Mouse (Mus musculus) embryo, embryonic 10 days (tissue): ENCODE measurements around the gene Csn1s2b.
"Not testable (repeated sequence)": the region's sequence is repeated elsewhere in the genome, so short reads cannot be mapped to it uniquely, and the experiment has no call there.

Source experiments
- DNase-seq: peaks from one replicate; pipeline ENCODE4 v3.0.0-alpha.2; 2015; ENCODE audit warnings: low spot score

The Csn1s2b gene

DNA sequence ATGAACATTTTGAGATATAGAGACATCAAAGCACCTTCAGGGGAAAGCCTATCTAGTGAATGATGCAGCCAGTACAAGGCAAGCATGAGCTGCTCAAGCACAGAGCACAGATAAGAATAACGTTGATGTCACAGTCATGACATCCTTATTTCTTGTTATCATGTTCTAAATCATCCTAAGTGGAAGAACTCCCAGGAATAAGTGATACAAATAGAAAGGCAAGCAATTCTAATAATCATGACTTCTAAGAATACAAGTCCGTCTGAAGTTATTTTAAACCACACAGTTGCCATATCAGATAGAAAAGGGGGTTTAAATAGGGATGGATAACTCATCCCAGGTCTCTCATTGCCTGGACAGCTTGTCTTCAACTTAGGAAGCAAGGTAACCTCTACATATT, at the start of gene Csn1s2b:
Gene Csn1s2b (plus strand): TSS at position 301 of the 400 bp plus-strand sequence.
- DNase-seq = no peak

DNA sequence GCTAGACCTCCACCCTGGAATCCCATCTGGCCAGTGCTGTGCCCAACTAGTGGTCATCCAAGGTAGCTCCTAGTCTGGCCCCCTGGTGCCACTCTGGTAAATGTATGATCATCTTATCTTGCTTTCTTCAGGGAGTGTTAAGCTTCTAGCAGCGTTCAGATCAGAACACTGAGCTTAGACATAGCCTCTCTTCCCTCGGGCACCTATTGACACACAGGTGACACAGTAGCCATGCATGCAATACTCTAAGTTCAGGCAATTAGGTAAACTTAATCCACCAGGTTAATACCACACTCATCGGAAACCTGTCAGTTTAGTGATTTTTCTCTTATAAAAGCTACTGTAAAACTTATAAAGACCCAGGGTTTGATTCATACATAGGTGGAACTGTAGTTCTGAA, 43.3 kb upstream of the Csn1s2b start:
- DNase-seq = no peak

DNA sequence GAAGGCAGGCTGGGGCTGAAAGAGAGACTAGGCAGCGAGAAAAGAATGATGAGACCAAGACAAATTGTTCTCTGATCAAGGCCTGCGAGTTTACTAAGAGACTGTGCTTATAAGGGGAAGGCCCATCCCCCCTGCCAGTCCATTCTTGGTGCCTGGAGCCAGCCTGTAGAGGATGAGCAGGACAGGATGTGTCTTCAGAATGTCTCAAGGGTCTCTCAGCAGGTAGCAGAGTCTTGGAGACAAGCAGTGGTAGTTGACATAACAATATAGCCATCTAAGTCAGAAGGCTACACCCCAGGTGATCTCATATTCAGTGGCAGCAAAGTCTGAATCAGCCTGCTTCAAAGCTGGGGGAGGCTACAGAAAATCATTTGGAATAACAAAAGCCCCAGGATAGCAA, 35.7 kb upstream of the Csn1s2b start:
- DNase-seq = not testable (repeated sequence)

DNA sequence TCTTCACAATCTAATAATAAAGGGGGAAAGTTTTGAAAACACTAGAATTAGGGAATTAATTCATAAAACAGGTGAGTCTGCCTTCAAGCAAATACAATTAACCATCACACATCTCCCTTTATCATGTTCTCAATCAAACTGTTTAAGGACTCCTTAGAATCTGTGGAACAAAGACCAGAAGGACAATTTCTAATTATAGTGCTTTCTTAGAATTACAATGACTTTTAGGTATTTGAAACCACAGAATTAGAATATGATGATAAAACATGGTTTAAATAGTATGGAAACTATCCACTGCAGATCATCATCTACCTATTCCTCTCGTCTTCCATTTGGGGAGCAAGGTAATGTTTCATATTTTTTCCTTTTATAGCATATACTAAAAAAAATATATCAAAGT, 33.6 kb upstream of the Csn1s2b start, which contains the start of gene Csn1s2a:
Gene Csn1s2a (plus strand): TSS at position 301 of the 400 bp plus-strand sequence.
- DNase-seq = no peak

DNA sequence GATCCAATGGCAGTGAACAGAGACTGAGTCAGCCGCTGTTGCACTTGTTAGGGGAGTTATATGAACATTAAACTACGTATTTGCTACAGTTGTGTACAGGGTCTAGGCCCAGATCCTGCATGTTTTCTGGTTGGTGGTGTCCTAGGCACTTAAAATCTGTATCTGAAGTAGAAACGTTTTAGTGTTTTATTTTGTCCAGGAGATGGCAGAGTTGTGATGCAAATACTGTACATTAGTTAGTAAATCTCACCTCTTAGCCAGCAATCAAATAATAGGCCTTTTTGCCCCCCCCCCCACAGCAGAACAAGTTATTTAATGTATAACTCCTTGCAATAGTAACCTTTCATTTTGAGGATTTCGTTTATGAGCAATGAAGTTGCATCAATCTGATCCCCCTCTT, 25.2 kb upstream of the Csn1s2b start:
- DNase-seq = no peak

DNA sequence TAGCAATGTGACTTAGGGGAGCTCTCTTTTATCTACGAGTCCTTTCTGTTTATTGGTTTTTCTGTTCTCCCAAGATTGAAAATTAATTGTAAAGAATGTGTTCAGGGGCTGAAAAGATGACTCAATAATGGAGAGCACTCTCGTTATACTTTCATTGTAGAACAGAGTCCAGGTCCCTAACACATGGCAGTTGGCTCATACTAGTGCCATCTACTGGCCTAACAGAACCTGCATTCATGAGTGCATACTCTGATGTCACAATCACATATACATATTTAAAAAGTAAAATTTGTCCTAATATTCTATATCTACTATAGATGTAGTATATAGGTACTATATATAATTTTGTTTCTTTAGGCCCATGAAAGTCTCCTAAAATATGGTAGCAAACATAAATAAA, 1.4 kb downstream of the Csn1s2b start:
- DNase-seq = no peak

DNA sequence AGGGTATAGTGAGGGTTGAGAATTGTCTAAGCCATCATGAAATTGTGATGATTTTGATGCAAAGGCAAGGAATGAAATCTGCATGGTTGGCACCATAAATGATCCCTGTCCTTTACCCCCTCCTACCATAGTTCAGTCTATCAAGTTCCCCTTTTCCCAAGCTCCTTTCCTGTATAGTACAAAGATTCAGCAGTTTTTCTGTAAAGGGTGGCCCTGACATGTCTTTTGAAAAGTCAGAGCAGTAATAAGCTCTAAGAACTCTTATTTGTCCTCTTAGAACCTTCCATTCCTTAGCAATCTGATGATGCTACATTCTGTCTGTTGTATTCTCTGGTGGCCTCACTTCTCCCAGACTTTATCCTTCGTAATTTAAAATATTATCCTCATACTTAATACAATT, 17.5 kb downstream of the Csn1s2b start, which contains the start of gene Prr27:
Gene Prr27 (plus strand): TSS at position 301 of the 400 bp plus-strand sequence.
- DNase-seq = no peak

DNA sequence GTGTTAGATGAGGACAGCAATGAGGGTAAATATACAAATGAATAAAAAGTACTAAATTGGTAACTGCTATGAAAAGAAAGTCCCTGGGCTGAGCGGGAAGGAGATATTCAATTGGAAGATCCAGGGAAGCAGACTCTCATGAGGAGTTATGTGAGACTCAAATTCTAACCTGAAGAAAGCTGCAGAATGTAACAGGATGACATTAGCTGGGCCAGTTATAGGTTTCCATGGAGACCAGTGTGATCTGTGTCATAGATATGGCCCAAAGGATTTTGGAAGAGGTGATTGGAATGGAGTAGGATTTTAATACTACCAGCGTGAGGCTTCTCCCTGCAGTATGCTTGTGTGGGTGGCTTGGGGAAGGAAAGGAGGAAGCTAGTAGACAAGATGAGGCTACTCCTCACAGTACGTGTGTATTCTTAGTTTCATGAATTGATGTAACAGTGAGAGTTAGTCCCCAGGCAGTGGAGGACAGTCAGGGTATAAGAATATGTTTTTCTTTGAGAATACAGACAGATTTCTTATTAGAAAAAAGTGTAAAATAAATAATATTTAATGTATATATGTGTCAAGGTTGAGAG, 47.3 kb downstream of the Csn1s2b start:
- DNase-seq = no peak

DNA sequence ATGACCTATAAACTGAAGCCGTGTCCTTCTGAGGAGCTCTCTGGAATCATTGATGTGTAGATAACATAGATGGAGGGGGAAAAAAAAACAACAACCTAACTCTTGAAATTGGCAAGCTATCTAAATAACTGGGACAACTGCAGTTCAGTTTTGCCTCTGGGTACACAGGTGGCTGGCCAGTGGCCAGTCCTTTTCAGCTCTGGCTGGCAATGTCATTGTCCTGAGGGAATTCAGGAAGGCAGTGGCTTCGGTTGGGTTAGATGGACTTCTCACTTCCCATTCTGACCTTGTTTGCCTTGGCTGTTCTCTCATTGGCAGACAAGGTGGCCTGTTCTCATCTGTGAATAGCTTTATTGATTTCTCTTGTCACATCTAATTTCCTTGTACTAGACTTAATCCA, 62.2 kb downstream of the Csn1s2b start:
- no peak for DNase-seq

DNA sequence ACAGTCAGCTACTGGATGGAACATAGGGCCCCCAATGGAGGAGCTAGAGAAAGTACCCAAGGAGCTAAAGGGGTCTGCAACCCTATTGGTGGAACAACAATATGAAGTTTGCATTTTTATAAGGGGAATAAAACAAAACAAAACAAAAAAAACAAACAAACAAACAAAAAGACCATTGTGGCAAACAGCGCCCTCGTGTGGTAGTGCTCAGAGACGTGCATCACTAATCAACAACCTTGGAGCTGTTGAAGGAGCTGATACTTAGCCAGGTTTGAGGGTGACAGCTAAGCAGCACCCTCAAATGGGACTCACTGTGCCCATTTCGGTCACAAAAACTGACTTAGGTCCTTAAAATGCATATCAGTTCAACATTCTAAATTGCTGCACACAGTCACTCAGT, 63.5 kb downstream of the Csn1s2b start:
- peak; percentile 13 for DNase-seq
